Mouse (Mus musculus) lung, embryonic 15.5 days (tissue): ENCODE measurements around the gene Elavl1. TPM values are rescaled to one million over a fixed set of nuclear protein-coding genes. Genes with fewer than 3 reads are reported as not detected.
"Not testable (repeated sequence)": the region's sequence is repeated elsewhere in the genome, so short reads cannot be mapped to it uniquely, and the experiment has no call there.

Source experiments
- ATAC-seq: fragments of 200-750 bp; cut with Nextera tagmentation; 2 replicates; pipeline ENCODE4 v1.8.0; 2017; ENCODE audit warnings: moderate number of reproducible peaks, borderline replicate concordance; ENCODE audit not compliant: low FRiP score, low TSS enrichment; ENCODE audit errors: extremely low read depth
- H3K27ac ChIP-seq: fragments of 300-500 bp; sonication (generic); 2 replicates; pipeline ENCODE4 v1.5.1; 2015; ENCODE audit warnings: moderate library complexity, mild to moderate bottlenecking, inconsistent platforms
- H3K27me3 ChIP-seq: fragments of 300-500 bp; sonication (generic); 2 replicates; pipeline ENCODE4 v1.6.1; 2015; ENCODE audit warnings: inconsistent platforms
- H3K36me3 ChIP-seq: fragments of 300-500 bp; sonication (generic); 2 replicates; pipeline ENCODE4 v1.6.1; 2015; ENCODE audit warnings: inconsistent platforms
- H3K4me1 ChIP-seq: fragments of 300-500 bp; sonication (generic); 2 replicates; pipeline ENCODE4 v1.6.1; 2015; ENCODE audit warnings: inconsistent platforms
- H3K4me2 ChIP-seq: fragments of 300-500 bp; sonication (generic); 2 replicates; pipeline ENCODE4 v1.6.1; 2015; ENCODE audit warnings: inconsistent platforms, mild to moderate bottlenecking, moderate library complexity
- H3K4me3 ChIP-seq: fragments of 300-500 bp; sonication (generic); 2 replicates; pipeline ENCODE4 v1.5.1; 2015; ENCODE audit warnings: mild to moderate bottlenecking, inconsistent platforms
- H3K9ac ChIP-seq: fragments of 300-500 bp; sonication (generic); 2 replicates; pipeline ENCODE4 v1.6.1; 2015; ENCODE audit warnings: inconsistent platforms
- H3K9me3 ChIP-seq: fragments of 300-500 bp; sonication (generic); 2 replicates; pipeline ENCODE4 v1.6.1; 2016; ENCODE audit warnings: inconsistent platforms
- WGBS: fragments of 180-500 bp; shearing (Covaris S2); methylation state at CpG from one replicate; pipeline ENCODE4 v1.1.7; 2015; 5-methylcytosine and 5-hydroxymethylcytosine counted together
- polyA plus RNA-seq: library from polyadenylated mRNA; unstranded; fragments of >200 nt; fragmentation: Nextera tagmentation; extraction: Ambion mirVana; gene quantifications from 2 replicates; pipeline ENCODE4 v1.2.1, GENCODE M21; 2015

Gene Elavl1
- polyA plus RNA-seq = 270 and 272 TPM in 2 replicates

- Histone ChIP-seq H3K9me3 (no peaks in the 10 kb centered on the region), H3K9ac (peak within 1 kb of the TSS; percentile 99), H3K4me2 (peak within 1 kb of the TSS; percentile 79), H3K27me3 (no peaks in the 10 kb centered on the region), H3K36me3 (peaks cover 42% of the 10 kb centered on the region), H3K27ac (peak within 1 kb of the TSS; percentile 92), H3K4me3 (peak within 1 kb of the TSS; percentile 91), H3K4me1 (peaks cover 36% of the 10 kb centered on the region)
- WGBS = under 1% methylated on average over 76 of the region's 78 CpGs
- peak; percentile 99 for ATAC-seq
These were observed at the start of gene Elavl1, which contains the start of gene Ccl25 for GRCm38 (mm10) chr8:4324983-4325750. Gene Elavl1 (minus strand): TSS chr8:4325413. Gene Ccl25 (plus strand): TSS chr8:4325210.

GRCm38 (mm10) chr8:4372657-4373056 is 47.4 kb upstream of the Elavl1 start:
- Histone ChIP-seq H3K9me3 (no peaks in the 10 kb centered on the region), H3K27ac (no peak overlapping the region), H3K27me3 (no peaks in the 10 kb centered on the region), H3K4me2 (no peak overlapping the region), H3K4me1 (no peaks in the 10 kb centered on the region), H3K36me3 (no peaks in the 10 kb centered on the region), H3K4me3 (no peak overlapping the region), H3K9ac (no peak overlapping the region)
- 67% methylated on average over 2 of the region's 2 CpGs for WGBS
- ATAC-seq = no peak

GRCm38 (mm10) chr8:4370078-4370477 is 44.9 kb upstream of the Elavl1 start:
- no peak for ATAC-seq
- H3K27ac ChIP-seq = no peak overlapping the region
- 28% methylated on average over 2 of the region's 2 CpGs for WGBS

GRCm38 (mm10) chr8:4368470-4368869 is 43.3 kb upstream of the Elavl1 start:
- ATAC-seq = no peak
- 89% methylated on average over 4 of the region's 4 CpGs for WGBS
- Histone ChIP-seq H3K4me3 (no peak overlapping the region), H3K4me1 (no peaks in the 10 kb centered on the region), H3K36me3 (no peaks in the 10 kb centered on the region), H3K9ac (no peak overlapping the region), H3K9me3 (no peaks in the 10 kb centered on the region), H3K27me3 (no peaks in the 10 kb centered on the region), H3K4me2 (no peak overlapping the region), H3K27ac (no peak overlapping the region)

More at GRCm38 (mm10) chr8:4370078-4370477, 44.9 kb upstream of the Elavl1 start:
- H3K9ac ChIP-seq = no peak overlapping the region
- no peaks in the 10 kb centered on the region for H3K4me1 ChIP-seq
- no peak overlapping the region for H3K4me3 ChIP-seq
- H3K27me3 ChIP-seq = no peaks in the 10 kb centered on the region
- no peaks in the 10 kb centered on the region for H3K36me3 ChIP-seq
- H3K9me3 ChIP-seq = no peaks in the 10 kb centered on the region
- H3K4me2 ChIP-seq = no peak overlapping the region

GRCm38 (mm10) chr8:4367808-4368207 is 42.6 kb upstream of the Elavl1 start:
- no peak overlapping the region for H3K4me3 ChIP-seq
- no peak overlapping the region for H3K4me2 ChIP-seq
- H3K9ac ChIP-seq = no peak overlapping the region
- no peaks in the 10 kb centered on the region for H3K27me3 ChIP-seq
- 71% methylated on average over 11 of the region's 11 CpGs for WGBS
- H3K4me1 ChIP-seq = no peaks in the 10 kb centered on the region
- H3K9me3 ChIP-seq = no peaks in the 10 kb centered on the region
- no peak for ATAC-seq
- H3K36me3 ChIP-seq = no peaks in the 10 kb centered on the region
- H3K27ac ChIP-seq = no peak overlapping the region

- H3K9ac ChIP-seq = no peak overlapping the region
- H3K27ac ChIP-seq = no peak overlapping the region
- no peak for ATAC-seq
- no peaks in the 10 kb centered on the region for H3K36me3 ChIP-seq
- no peak overlapping the region for H3K4me3 ChIP-seq
- H3K4me2 ChIP-seq = no peak overlapping the region
- H3K27me3 ChIP-seq = no peaks in the 10 kb centered on the region
- no peaks in the 10 kb centered on the region for H3K4me1 ChIP-seq
- H3K9me3 ChIP-seq = no peaks in the 10 kb centered on the region
- whole genome bisulfite sequencing = 86% methylated on average over 3 of the region's 3 CpGs
These were observed 41.0 kb upstream of the Elavl1 start for GRCm38 (mm10) chr8:4366189-4366588.

GRCm38 (mm10) chr8:4360922-4361321 is 35.7 kb upstream of the Elavl1 start:
- H3K9ac ChIP-seq = no peak overlapping the region
- H3K4me2 ChIP-seq = no peak overlapping the region
- WGBS = 69% methylated on average over 2 of the region's 2 CpGs
- no peak overlapping the region for H3K4me3 ChIP-seq
- H3K4me1 ChIP-seq = no peaks in the 10 kb centered on the region
- ATAC-seq = no peak
- H3K27me3 ChIP-seq = no peaks in the 10 kb centered on the region
- no peaks in the 10 kb centered on the region for H3K9me3 ChIP-seq
- H3K36me3 ChIP-seq = no peaks in the 10 kb centered on the region
- H3K27ac ChIP-seq = no peak overlapping the region

GRCm38 (mm10) chr8:4359362-4359761 is 34.1 kb upstream of the Elavl1 start:
- Histone ChIP-seq H3K9me3 (no peaks in the 10 kb centered on the region), H3K27me3 (no peaks in the 10 kb centered on the region), H3K4me1 (no peaks in the 10 kb centered on the region), H3K36me3 (no peaks in the 10 kb centered on the region), H3K4me3 (no peak overlapping the region), H3K4me2 (no peak overlapping the region), H3K27ac (no peak overlapping the region), H3K9ac (no peak overlapping the region)
- no peak; the same call in 1 of the 2 replicates for ATAC-seq
- 63% methylated on average over 3 of the region's 3 CpGs for WGBS

GRCm38 (mm10) chr8:4355455-4355854 is 30.2 kb upstream of the Elavl1 start:
- ATAC-seq = no peak
- H3K27ac ChIP-seq = no peak overlapping the region
- 87% methylated on average over 10 of the region's 10 CpGs for WGBS

GRCm38 (mm10) chr8:4354516-4354915 is 29.3 kb upstream of the Elavl1 start:
- 67% methylated on average over 1 of the region's 1 CpGs for WGBS
- H3K4me1 ChIP-seq = no peaks in the 10 kb centered on the region
- H3K36me3 ChIP-seq = no peaks in the 10 kb centered on the region
- ATAC-seq = no peak
- no peak overlapping the region for H3K4me2 ChIP-seq
- H3K4me3 ChIP-seq = no peak overlapping the region
- no peak overlapping the region for H3K9ac ChIP-seq
- no peaks in the 10 kb centered on the region for H3K27me3 ChIP-seq
- H3K9me3 ChIP-seq = no peaks in the 10 kb centered on the region
- no peak overlapping the region for H3K27ac ChIP-seq

More at GRCm38 (mm10) chr8:4355455-4355854, 30.2 kb upstream of the Elavl1 start:
- Histone ChIP-seq H3K4me2 (no peak overlapping the region), H3K36me3 (no peaks in the 10 kb centered on the region), H3K4me1 (no peaks in the 10 kb centered on the region), H3K9ac (no peak overlapping the region), H3K27me3 (no peaks in the 10 kb centered on the region), H3K4me3 (no peak overlapping the region), H3K9me3 (no peaks in the 10 kb centered on the region)

- WGBS = 78% methylated on average over 4 of the region's 4 CpGs
- H3K9ac ChIP-seq = no peak overlapping the region
- no peaks in the 10 kb centered on the region for H3K36me3 ChIP-seq
- no peak overlapping the region for H3K4me3 ChIP-seq
- H3K9me3 ChIP-seq = no peaks in the 10 kb centered on the region
- H3K27ac ChIP-seq = no peak overlapping the region
- no peak for ATAC-seq
- no peak overlapping the region for H3K4me2 ChIP-seq
- H3K27me3 ChIP-seq = no peaks in the 10 kb centered on the region
- no peaks in the 10 kb centered on the region for H3K4me1 ChIP-seq
These were observed 28.5 kb upstream of the Elavl1 start for GRCm38 (mm10) chr8:4353741-4354140.

GRCm38 (mm10) chr8:4352562-4352961 is 27.3 kb upstream of the Elavl1 start:
- not testable (repeated sequence) for H3K9ac ChIP-seq

More at GRCm38 (mm10) chr8:4352562-4352961, 27.3 kb upstream of the Elavl1 start:
- 90% methylated on average over 6 of the region's 6 CpGs for WGBS
- H3K4me3 ChIP-seq, H3K27ac ChIP-seq, H3K9me3 ChIP-seq, H3K4me1 ChIP-seq, H3K4me2 ChIP-seq, H3K36me3 ChIP-seq, ATAC-seq, H3K27me3 ChIP-seq: not testable (repeated sequence)
